Mouse (Mus musculus) midbrain, embryonic 16.5 days (tissue): Measurements from ENCODE around the gene Tbc1d9b. TPM values are rescaled to one million over a fixed set of nuclear protein-coding genes. Genes with fewer than 3 reads are reported as not detected.

Experiments
- ATAC-seq: fragments of 200-750 bp; cut with Nextera tagmentation; 2 replicates; pipeline ENCODE4 v1.8.0; 2017; ENCODE audit warnings: moderate TSS enrichment
- H3K27ac ChIP-seq: fragments of 300-500 bp; sonication (generic); 2 replicates; pipeline ENCODE4 v1.5.1; 2014; ENCODE audit warnings: mild to moderate bottlenecking, low read length, mixed read lengths
- H3K27me3 ChIP-seq: fragments of 300-500 bp; sonication (generic); 2 replicates; pipeline ENCODE4 v1.6.1; 2014; ENCODE audit warnings: low read depth, low read length, mixed read lengths; ENCODE audit not compliant: control insufficient read depth, insufficient read depth
- H3K36me3 ChIP-seq: fragments of 300-500 bp; sonication (generic); 2 replicates; pipeline ENCODE4 v1.6.1; 2014; ENCODE audit warnings: mild to moderate bottlenecking, low read length, moderate library complexity, mixed read lengths; ENCODE audit not compliant: control insufficient read depth, insufficient read depth
- H3K4me1 ChIP-seq: fragments of 300-500 bp; sonication (generic); 2 replicates; pipeline ENCODE4 v1.6.1; 2014; ENCODE audit warnings: mild to moderate bottlenecking, low read length, mixed read lengths; ENCODE audit not compliant: control insufficient read depth, insufficient read depth
- H3K4me2 ChIP-seq: fragments of 300-500 bp; sonication (generic); 2 replicates; pipeline ENCODE4 v1.6.1; 2014; ENCODE audit warnings: mild to moderate bottlenecking, low read length, mixed read lengths
- H3K4me3 ChIP-seq: fragments of 300-500 bp; sonication (generic); 2 replicates; pipeline ENCODE4 v1.5.1; 2014; ENCODE audit warnings: low read depth, mild to moderate bottlenecking, low read length, moderate library complexity, mixed read lengths
- H3K9ac ChIP-seq: fragments of 300-500 bp; sonication (generic); 2 replicates; pipeline ENCODE4 v1.6.1; 2014; ENCODE audit warnings: low read depth, low read length, mixed read lengths
- H3K9me3 ChIP-seq: fragments of 300-500 bp; sonication (generic); replicated peaks from 2 replicates; pipeline ENCODE4 v1.6.1; 2014; ENCODE audit warnings: mild to moderate bottlenecking, low read length, mixed read lengths; ENCODE audit not compliant: control insufficient read depth, poor library complexity, severe bottlenecking
- WGBS: fragments of 180-500 bp; shearing (Covaris S2); extraction: QIAGEN DNeasy Blood & Tissue Kit; methylation state at CpG from one replicate; pipeline ENCODE4 v1.1.7; 2014; 5-methylcytosine and 5-hydroxymethylcytosine counted together
- polyA plus RNA-seq: library from polyadenylated mRNA; unstranded; fragments of >200 nt; fragmentation: Nextera tagmentation; extraction: Ambion mirVana; gene quantifications from 2 replicates; pipeline ENCODE4 v1.2.1, GENCODE M21; 2015

Gene Tbc1d9b
- polyA plus RNA-seq, 1 experiment from 2014 or later, result 38.4 TPM

GRCm38 (mm10) chr11:50180478-50181231, 49.5 kb downstream of the Tbc1d9b start:
- 75% methylated on average over 6 of the region's 6 CpGs for WGBS
- Histone ChIP-seq H3K4me1 (peaks cover under 1% of the 10 kb centered on the region), H3K9ac (no peak overlapping the region), H3K9me3 (no peaks in the 10 kb centered on the region), H3K4me3 (no peak overlapping the region), H3K4me2 (no peak overlapping the region), H3K36me3 (peaks cover 16% of the 10 kb centered on the region; the same call in 1 of the 2 replicates), H3K27ac (no peak overlapping the region), H3K27me3 (no peaks in the 10 kb centered on the region)
- no peak for ATAC-seq

GRCm38 (mm10) chr11:50182702-50183101, 51.5 kb downstream of the Tbc1d9b start:
- Histone ChIP-seq H3K4me1 (no peaks in the 10 kb centered on the region), H3K9ac (no peak overlapping the region), H3K4me2 (no peak overlapping the region), H3K9me3 (no peaks in the 10 kb centered on the region), H3K4me3 (no peak overlapping the region), H3K27me3 (no peaks in the 10 kb centered on the region), H3K36me3 (peaks cover 13% of the 10 kb centered on the region; the same call in 1 of the 2 replicates), H3K27ac (no peak overlapping the region)
- ATAC-seq, result no peak
- WGBS, result 93% methylated on average over 4 of the region's 4 CpGs

GRCm38 (mm10) chr11:50184788-50185187, 53.6 kb downstream of the Tbc1d9b start:
- no peak for ATAC-seq
- H3K27me3 ChIP-seq, result no peaks in the 10 kb centered on the region
- H3K4me2 ChIP-seq, result no peak overlapping the region
- 92% methylated on average over 3 of the region's 3 CpGs for WGBS
- H3K4me1 ChIP-seq, result no peaks in the 10 kb centered on the region
- no peak overlapping the region for H3K4me3 ChIP-seq
- H3K27ac ChIP-seq, result no peak overlapping the region
- H3K9ac ChIP-seq, result no peak overlapping the region
- no peaks in the 10 kb centered on the region for H3K9me3 ChIP-seq
- H3K36me3 ChIP-seq, result peaks cover 9% of the 10 kb centered on the region; the same call in 1 of the 2 replicates

- no peak for ATAC-seq
- WGBS, result 76% methylated on average over 7 of the region's 7 CpGs
- no peaks in the 10 kb centered on the region for H3K9me3 ChIP-seq
Measured at GRCm38 (mm10) chr11:50188682-50189081, 57.5 kb downstream of the Tbc1d9b start.

GRCm38 (mm10) chr11:50190362-50190761, 59.2 kb downstream of the Tbc1d9b start:
- WGBS, result 92% methylated on average over 4 of the region's 4 CpGs
- Histone ChIP-seq H3K36me3 (0 out of 2 replicates have a peak, but pooled peaks cover 5% of the 10 kb centered on the region), H3K27ac (no peak overlapping the region), H3K4me3 (no peak overlapping the region), H3K9me3 (no peaks in the 10 kb centered on the region), H3K4me2 (no peak overlapping the region), H3K27me3 (no peaks in the 10 kb centered on the region), H3K9ac (no peak overlapping the region), H3K4me1 (no peaks in the 10 kb centered on the region)
- ATAC-seq, result no peak

More at GRCm38 (mm10) chr11:50188682-50189081, 57.5 kb downstream of the Tbc1d9b start:
- Histone ChIP-seq H3K9ac (no peak overlapping the region), H3K4me3 (no peak overlapping the region), H3K36me3 (0 out of 2 replicates have a peak, but pooled peaks cover 5% of the 10 kb centered on the region), H3K4me1 (no peaks in the 10 kb centered on the region), H3K27ac (no peak overlapping the region), H3K27me3 (no peaks in the 10 kb centered on the region), H3K4me2 (no peak overlapping the region)

- H3K27me3 ChIP-seq, result no peaks in the 10 kb centered on the region
- 93% methylated on average over 3 of the region's 3 CpGs for WGBS
- H3K4me1 ChIP-seq, result no peaks in the 10 kb centered on the region
- H3K27ac ChIP-seq, result no peak overlapping the region
- no peak overlapping the region for H3K4me3 ChIP-seq
- H3K9me3 ChIP-seq, result no peaks in the 10 kb centered on the region
- H3K36me3 ChIP-seq, result 0 out of 2 replicates have a peak, but pooled peaks cover 9% of the 10 kb centered on the region
- H3K9ac ChIP-seq, result no peak overlapping the region
- H3K4me2 ChIP-seq, result no peak overlapping the region
- ATAC-seq, result no peak
Measured at GRCm38 (mm10) chr11:50192278-50192677, 61.1 kb downstream of the Tbc1d9b start.

GRCm38 (mm10) chr11:50194070-50194469, 62.9 kb downstream of the Tbc1d9b start:
- H3K9me3 ChIP-seq, result no peaks in the 10 kb centered on the region
- no peaks in the 10 kb centered on the region for H3K4me1 ChIP-seq
- H3K9ac ChIP-seq, result no peak overlapping the region
- no peak overlapping the region for H3K4me2 ChIP-seq
- ATAC-seq, result no peak
- no peaks in the 10 kb centered on the region for H3K27me3 ChIP-seq
- H3K36me3 ChIP-seq, result peaks cover 19% of the 10 kb centered on the region
- no peak overlapping the region for H3K27ac ChIP-seq
- WGBS, result 83% methylated on average over 7 of the region's 7 CpGs
- H3K4me3 ChIP-seq, result no peak overlapping the region

GRCm38 (mm10) chr11:50194793-50195192, 63.6 kb downstream of the Tbc1d9b start:
- H3K27me3 ChIP-seq, result no peaks in the 10 kb centered on the region
- H3K4me3 ChIP-seq, result no peak overlapping the region
- H3K27ac ChIP-seq, result no peak overlapping the region
- H3K9me3 ChIP-seq, result no peaks in the 10 kb centered on the region
- ATAC-seq, result no peak
- no peak overlapping the region for H3K4me2 ChIP-seq
- no peaks in the 10 kb centered on the region for H3K4me1 ChIP-seq
- 89% methylated on average over 4 of the region's 4 CpGs for WGBS
- H3K9ac ChIP-seq, result no peak overlapping the region
- H3K36me3 ChIP-seq, result peaks cover 23% of the 10 kb centered on the region

- H3K4me3 ChIP-seq, result no peak overlapping the region
- no peak overlapping the region for H3K9ac ChIP-seq
- ATAC-seq, result no peak
- H3K27ac ChIP-seq, result no peak overlapping the region
- H3K27me3 ChIP-seq, result no peaks in the 10 kb centered on the region
- H3K4me1 ChIP-seq, result no peaks in the 10 kb centered on the region
- H3K36me3 ChIP-seq, result peaks cover 49% of the 10 kb centered on the region
- WGBS, result 97% methylated on average over 4 of the region's 4 CpGs
- H3K4me2 ChIP-seq, result no peak overlapping the region
- no peaks in the 10 kb centered on the region for H3K9me3 ChIP-seq
Measured at GRCm38 (mm10) chr11:50197500-50197899, 66.3 kb downstream of the Tbc1d9b start.
